Mouse (Mus musculus): ENCODE results near the gene Hdac8. TPM values are rescaled to one million over a fixed set of nuclear protein-coding genes. Genes with fewer than 3 reads are reported as not detected.

Gene Hdac8
- total RNA-seq (2023), result 19.1 TPM

GRCm38 (mm10) chrX:102504644-102505481 lies at the start of gene Hdac8:
Hdac8 (minus strand) TSS chrX:102505359.

DNA sequence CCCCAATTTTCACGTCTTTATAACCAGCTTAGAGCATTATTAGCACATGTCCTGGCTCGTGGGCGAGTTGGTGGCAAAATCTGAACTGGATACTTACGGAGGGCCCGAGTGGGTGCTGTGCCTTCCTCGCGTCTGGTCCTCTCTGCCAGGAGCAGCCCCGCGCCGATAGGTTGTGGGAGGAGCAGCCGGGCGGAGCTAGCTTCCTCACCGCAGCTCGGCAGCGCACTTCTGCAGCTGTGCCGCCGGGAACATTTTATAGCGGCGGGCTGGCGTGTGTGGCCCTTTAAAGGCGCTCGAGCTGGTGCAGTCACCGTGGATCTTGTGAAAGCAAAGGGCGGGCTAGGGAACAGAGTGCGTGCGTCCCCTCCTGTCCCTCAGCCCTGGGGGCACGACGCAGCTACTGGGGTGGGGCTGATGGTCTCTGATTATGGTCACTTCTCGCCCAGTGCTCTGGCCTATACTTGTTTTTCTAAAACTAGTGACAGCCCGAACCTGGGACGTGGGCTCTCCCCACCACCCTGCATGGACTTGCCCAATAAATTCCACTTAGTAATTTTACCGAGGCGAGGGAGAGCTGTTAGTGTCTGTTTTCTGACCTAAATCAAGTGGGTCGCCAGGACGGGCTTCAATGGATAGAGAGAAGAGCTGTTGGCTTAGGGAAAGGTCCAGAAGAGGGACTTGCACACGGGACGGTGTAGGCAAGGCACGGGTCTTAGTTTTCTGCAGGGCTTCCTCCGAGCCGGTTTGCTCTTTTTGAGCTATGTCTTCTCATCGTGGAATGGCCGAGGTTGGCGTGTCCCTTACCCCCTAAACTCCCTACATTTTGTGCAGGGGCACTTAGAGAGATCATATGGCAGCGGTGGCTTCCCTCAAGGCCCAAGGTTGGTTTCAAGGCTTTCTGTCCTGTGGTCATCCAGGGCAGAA lies 253.0 kb downstream of the Hdac8 start, which contains the start of gene Cited1:
Cited1 (minus strand) TSS at position 245 of the 924 bp plus-strand sequence.

Other genes starting within 250 kb of the Hdac8 start
- 0.27 TPM for gene Phka1, start 138.9 kb upstream of the Hdac8 start, total RNA-seq (2023)
- gene Gm3880, start 181.6 kb upstream of the Hdac8 start, total RNA-seq (2023), result not detected
- not detected for gene Gm9112, start 202.3 kb upstream of the Hdac8 start, total RNA-seq (2023)
- not detected for gene Dmrtc1b, start 202.5 kb upstream of the Hdac8 start, total RNA-seq (2023)